Mouse (Mus musculus) E14TG2a.4 (cell line): ENCODE data around the gene Magi2.
"Not testable (repeated sequence)": the region's sequence is repeated elsewhere in the genome, so short reads cannot be mapped to it uniquely, and the experiment has no call there.

ENCODE experiments used
- CTCF ChIP-seq: conservative IDR thresholded peaks from 2 replicates; pipeline ENCODE4 v1.5.1; 2014; ENCODE audit warnings: low read length
- NANOG ChIP-seq: IDR thresholded peaks from 2 replicates; pipeline ENCODE4 v1.6.1; 2014; ENCODE audit warnings: borderline replicate concordance, low read length, mixed read lengths
- POU5F1 ChIP-seq: IDR thresholded peaks from 2 replicates; pipeline ENCODE4 v1.6.1; 2014; ENCODE audit warnings: low read length, borderline replicate concordance

- not testable (repeated sequence) for TF ChIP-seq CTCF, NANOG, POU5F1
Measured at GRCm38 (mm10) chr5:20706322-20707282, 1479.8 kb downstream of the Magi2 start.
